Mouse (Mus musculus) embryo, embryonic 10 days (tissue): Measurements from ENCODE around the gene Gm21970.

Source experiments
- DNase-seq: peaks from one replicate; pipeline ENCODE4 v3.0.0-alpha.2; 2015; ENCODE audit warnings: low spot score

Gene Gm21970

DNA sequence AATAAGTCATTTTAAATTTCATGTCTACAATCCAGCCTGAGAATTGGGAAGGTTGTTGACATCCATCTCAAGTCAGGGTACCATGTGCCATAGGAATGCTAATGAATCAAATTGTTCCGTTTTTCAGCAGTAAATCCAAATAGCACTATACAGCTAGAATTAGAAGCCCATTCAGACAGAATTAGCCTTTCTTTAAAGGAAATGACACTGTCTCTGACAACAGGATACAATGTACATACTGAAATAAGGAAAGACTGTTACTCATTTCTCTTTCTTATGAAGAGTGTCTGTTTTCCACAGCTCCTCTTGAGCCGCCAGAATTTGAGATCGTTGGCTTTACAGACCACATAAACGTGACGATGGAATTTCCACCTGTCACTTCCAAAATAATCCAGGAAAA is at the start of gene Gm21970:
Gm21970 (plus strand) TSS at position 301 of the 400 bp plus-strand sequence.
- no peak for DNase-seq

DNA sequence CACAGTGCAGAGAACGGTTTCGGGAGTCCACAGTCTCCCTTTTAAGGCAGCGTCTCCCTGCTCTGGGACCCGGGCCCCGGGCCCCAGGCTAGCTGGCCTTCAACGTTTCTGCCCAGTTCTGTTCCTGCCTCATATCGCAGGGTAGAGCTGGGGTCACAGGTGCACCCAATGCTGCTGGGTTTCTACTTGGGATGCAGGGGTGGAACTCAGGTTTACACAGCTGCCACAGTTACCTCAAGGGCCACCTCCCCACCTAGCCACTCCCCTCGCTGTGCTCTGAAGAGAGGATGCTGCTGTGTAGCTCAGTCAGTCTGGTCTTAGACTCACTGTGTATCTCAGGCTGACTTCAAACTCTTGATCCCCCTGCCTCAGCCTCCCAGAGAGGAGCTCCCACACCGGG is 45.0 kb upstream of the Gm21970 start:
- DNase-seq: no peak

DNA sequence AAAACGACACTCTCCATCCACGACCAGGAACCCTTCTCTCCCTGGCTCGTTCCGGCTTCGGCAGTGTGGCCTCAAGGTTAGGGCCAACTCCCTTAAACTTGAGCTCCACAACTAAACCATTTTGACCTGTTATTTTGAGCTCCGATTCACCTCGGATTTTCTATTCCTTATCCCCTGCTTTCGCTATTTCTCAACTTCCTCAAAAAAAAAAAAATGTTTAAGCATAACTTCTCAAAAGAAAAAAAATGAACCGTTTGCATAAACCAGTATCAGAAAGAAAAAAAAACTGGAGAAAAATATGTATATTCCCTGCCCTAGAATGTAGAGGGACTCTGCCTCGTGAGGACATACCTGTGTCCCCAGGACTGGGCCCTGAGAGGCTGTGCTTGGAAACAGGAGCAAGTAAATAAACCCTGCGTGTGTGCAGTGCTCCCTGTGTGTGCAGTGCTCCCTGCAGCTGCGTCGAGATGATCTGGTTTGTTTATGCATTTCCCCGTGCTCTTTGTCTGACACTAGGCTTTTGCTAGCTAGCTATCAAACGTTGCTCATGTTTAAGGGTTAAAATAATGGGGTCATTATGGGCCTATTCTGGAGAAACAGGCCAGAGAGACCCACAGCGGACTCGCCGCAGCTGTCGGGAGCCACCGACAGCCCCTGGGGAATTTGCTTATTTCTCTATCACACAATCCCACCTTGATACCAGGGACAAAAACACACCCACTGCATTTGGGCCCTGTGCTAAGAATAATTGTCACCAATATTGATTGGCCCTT is 43.8 kb upstream of the Gm21970 start:
- DNase-seq: no peak

DNA sequence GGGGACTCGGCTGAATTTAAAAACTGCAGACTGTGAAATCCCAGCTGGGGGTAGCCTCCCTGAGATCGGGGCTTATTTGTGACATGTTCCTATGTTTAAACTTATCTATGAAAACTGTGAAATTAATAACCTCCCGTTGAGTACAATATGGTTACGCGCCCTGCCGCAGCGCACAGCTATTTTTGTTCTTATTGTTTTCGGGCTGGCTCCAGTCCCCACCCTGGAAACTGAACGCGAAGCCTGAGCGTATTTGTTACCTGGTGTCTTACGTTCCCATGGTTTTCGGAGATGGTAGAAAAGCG is 43.3 kb upstream of the Gm21970 start:
- DNase-seq: no peak

DNA sequence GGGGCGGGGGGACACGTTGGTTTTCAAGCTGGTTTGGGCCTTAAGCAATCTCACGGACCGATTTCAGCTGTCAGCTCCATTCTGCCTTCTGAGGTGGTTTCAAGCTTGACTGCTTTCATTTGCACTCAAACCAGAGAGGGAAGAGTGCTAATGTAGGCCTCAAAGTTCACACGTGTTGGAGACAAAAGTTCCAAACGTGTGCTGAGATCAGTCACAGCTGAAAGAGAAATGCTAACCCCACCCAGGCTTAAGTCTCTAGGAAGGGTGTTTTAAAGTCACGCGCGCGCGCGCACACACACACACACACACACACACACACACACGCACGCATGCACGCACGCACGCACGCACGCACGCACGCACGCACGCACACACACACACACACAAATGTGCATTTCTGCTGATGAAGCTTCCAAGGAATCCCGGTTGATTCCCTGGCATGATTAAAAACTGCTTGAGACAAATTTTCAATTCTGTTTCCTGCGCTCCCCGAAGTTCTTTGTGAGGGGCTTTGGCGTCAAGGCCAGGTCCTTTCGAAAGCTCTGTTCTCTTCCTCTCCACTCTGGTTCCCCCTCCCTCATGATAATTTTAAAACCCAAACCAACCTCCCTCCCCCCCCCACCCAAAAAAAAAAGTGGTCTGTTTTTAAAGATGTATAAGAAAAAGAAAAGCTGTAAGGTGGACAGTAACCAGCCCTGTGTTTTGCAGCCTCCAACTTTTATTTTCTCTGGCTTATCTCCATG is 42.8 kb upstream of the Gm21970 start:
- no peak for DNase-seq

DNA sequence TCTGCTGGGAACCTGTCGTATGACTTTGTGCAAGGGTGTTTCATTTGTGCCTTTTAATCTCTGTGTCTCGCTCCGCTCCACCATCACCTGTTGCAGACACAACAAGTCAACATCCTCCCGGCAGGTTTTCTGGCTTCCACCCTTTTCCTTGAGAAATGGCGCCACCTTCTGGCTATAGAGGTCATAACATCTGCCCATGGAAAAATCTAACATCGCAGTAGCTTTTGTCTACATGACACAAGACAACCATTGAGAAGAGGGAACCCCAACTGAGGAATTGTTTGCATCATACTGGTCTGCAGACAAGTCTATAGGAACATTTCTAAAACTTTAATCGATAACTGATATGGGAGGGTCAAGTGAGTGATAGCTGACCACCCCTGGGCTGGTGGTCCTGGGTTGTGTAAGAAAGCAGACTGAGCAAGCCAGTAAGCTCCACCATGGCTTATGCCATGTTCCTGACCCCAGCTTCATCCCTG is 39.4 kb upstream of the Gm21970 start:
- peak; percentile 77 for DNase-seq

DNA sequence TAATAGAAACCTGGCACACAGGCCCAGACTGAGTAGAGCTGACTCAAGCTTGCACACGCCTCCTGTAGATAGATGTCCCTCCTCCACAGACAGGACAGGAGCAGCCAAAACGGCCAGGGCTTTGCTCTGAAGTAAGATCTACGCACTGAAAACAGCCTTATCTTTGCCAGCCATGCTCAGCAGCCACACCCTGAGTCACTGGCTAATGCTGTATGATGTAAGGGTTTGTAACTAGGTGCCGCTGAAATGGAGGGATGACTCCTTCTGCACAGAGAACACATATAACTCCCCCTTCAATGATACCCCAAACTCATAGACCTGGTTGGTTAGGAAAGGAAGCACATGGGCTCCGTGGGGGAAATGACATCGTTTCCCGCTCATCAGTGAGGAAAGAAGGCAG is 38.8 kb upstream of the Gm21970 start:
- DNase-seq: no peak

DNA sequence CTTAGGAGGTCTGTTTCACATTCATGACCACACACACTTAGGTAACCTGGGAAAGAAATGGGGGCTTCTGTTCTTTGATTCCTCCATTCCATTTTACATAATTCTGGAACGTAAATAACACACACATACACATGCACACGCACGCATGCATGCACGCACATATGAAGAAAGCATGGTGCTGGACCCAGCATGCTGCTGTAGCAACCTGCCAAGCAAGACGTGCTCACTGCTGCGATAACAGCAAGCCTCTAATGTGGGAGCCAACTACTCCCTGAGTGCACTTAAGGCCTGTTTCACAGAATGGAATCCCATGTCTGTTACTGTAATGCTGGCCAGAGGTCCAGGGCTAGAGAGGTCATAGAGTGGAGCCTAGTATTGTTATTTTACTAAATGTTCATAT is 38.3 kb upstream of the Gm21970 start:
- DNase-seq: no peak

DNA sequence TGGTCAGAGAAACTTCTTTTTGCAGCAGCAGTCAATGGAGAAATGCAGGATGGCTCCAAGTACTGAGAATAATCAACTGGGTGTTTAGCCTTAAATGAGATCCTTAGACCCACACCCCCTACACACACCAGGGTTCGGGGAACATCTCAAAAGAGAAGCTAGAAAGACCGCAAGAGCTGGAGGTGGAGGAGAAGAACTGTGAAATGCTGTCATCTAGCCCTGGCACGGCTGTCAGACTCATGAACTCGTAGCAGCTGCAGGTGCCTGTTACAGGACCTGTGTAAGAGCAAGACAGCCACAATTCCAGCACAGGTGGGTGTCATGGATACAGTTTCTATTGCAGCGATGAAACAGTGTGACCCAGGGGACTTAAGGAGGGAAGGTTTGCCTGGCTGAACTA is 37.9 kb upstream of the Gm21970 start:
- no peak for DNase-seq

DNA sequence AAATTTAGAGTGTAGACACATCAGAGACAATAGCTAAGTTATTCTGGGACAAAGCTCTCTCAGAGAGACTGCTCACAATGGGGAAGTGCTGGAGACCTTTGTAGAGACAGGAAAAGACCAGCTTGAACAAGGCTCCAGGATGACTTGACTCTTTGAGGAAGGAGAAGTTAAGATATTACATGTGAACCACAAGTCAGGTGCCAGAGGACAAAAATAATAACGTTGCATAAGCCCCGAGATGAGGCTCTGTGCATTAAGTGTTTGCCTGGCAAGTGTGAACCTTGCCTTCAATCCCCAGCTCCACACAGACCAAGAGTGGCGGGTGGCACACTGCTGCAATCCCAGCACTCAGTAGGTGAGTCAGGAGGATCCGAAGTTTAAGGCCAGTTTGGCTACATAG is 36.9 kb upstream of the Gm21970 start:
- no peak for DNase-seq

DNA sequence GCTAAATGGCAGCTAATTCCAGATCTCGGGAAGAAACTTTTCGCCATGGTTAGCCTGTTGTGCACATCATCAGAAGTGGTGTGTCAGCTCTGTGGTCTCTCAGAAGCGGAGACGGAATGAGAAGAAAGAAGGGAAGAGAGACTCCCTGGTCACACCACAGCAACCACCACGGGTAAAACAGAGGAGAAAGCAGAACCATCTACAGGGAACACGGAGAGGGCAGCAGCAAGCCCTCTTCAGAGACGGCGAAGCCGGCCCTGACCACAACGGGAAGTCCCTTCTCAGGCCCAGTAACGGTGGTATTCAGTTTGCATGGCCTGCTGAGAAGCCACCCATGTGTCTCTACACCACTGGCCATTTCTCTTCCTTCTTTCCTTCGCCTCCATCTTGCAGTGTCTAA is 36.4 kb upstream of the Gm21970 start:
- no peak for DNase-seq

DNA sequence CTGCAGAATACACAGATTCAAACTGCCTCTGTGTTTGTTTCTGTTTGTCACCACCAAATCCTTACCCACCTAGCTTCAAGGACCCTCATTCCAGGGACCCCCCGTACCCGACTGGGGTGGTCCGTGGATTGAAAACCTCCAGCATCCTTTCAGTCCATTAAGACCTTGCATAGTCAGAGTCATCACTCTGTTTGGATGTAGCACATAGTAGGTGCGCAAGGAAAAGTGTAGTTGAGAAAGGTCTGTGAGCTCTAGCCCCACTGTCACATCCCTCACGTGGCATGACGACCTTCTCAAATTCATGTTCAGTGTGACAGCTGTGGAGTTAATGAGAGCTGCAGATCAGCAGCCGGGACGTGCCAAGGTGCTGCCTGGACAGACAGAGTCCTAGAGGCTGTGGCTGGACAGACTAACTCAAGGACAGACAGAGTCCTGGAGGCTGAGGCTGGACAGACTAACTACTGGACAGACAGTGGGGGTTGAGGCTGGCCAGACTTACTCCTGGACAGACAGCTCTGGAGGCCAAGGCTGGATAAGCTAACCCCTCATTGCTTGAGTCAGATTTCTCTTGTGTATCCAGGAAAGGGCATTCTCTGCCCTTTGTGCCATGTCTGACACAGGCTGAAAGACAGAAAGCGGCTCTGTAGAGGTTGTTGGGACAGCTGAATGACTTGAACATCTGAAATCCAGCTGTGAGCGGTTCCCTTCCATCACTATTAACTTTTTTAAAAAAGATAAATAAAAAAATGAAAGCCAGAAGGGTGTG is 34.6 kb upstream of the Gm21970 start:
- DNase-seq: no peak

DNA sequence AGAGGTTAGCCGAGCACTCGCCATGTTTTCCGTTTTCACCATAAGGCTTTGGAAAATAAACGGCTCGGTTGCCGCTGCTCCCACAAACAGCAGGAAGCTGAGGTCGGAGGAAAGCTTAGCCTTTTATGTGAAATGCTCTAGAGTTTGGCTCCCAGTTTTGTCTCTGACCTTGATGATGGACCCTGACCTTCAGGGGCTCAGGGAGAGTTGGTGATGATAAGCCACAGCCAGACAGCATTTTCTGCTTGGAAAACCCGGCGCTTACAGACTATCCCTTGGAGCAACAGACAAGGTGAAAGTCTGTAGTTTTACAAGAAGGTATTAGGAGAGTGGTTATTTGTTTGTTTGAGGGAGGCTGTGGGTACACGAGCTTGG is 34.0 kb upstream of the Gm21970 start:
- no peak for DNase-seq

DNA sequence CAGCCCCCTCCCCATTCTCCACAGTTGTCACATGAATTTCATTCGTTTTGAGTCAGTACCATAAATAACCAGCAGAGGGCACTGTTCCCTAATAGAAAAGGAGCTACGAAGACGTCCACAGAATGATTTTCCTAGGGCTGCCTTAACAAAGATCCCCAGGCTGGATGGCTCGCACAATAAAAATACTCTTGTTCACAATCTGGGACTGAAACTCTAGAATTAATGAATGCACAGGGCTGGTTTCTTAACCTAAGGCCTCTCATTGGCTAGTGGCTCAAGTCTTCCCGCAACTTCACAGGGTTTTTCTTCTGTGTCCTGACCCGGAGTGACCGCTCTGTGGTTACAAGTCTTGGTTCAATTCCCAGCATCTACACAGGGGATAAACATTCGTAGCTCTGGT is 33.0 kb upstream of the Gm21970 start:
- peak; percentile 82 for DNase-seq

DNA sequence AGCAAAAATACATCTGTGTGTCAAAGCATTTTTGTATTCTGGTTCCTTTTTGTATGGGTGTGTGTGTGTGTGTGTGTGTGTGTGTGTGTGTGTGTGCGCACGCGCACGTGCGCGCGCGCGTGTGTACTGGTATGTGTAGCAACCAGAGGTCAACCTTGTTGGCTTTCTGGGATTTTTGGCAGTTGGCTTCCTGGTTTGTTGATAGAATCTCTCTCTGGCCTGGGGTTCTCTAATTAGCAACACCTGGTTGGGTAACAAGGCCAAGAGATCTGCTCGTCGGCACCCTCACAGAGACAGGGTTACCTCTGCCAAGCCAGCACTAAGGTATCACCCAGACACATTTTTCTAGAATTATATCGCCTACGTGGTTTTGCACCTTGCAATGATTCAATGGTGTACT is 32.0 kb upstream of the Gm21970 start:
- no peak for DNase-seq

DNA sequence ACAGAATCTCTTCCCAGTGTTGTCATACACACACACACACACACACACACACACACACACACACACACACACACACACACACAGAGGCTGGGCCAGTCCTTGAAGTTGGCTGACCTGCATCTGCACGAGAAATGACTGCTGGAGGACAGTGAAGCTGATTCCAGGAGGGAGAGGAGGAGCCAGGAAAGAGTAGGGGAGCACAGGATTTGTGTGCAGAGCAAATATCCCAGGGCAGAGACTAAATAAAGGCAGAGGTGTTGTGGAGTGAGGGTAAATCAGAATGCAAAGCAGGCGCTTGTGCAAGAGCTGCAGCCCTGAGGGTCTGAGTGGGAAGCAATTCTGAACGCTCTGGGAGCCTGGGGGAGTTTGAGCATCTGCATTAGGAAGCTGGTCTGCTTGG is 31.4 kb upstream of the Gm21970 start:
- DNase-seq: no peak

DNA sequence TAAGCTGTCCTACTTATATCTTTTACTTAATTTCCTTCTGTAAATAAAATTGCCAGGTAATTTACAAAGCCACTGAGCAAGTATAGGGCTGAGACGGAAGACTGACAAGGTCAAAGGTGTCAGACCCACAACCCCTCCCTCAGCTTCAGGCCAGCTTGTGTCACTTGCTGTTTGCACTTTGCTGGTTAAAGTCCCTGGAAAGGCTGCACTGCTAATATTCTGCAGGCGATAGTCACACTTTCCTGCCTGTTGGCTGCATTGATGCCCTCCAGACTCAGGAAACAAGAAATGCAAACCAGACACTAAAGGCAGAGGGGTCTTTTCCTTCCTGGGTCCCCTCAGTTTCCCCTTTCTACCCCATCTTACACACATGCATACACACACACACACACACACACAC is 29.5 kb upstream of the Gm21970 start:
- no peak for DNase-seq

DNA sequence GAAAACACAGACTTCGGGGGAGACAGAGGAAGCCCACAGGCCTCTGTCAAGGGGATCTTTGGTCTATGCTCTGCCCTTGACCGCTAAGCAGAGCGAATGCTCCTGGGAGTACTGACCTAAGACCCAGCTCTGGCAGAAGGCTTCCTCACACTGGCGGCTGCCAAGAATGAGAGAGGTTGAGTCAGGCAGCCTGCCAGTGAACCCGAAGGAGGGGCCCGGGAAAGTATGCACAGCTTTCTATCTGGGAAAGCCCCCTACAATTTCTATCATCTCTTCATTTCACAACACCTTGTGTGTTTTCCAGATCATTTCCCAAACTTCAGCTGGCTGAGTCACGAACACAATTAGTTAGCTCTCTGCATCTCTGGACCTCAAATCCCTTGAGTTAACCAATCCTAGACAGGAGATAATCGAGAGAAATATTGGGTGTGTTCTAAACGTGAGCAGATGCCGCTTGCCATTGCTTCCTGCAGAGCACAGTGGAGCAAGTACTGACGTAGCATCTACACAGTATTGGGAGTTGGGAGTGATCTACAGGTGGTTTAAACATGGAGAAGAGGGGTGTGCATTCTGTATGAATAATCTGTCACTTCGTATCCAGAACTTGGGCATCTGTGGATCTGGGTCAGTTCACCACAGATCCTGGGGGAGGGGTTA is 28.8 kb upstream of the Gm21970 start:
- no peak for DNase-seq

DNA sequence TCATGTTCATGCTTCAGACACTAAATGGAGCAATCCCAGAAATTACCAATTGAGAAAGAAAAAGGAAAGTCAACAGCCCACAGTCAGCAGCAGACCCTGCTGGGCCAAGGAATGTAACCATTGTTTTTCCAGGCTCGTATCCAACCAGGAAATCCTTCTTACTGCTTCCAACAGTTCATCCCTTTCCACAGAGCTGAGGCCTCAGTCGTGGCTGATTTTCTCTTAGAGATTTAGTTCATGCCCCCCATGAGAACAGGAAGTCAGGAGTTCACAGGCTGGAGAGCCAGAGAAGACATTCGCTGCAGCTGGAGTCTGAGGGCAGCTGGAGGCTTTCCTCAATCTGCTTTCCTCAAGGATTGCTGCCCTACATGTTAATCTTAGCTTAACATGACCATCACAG is 28.0 kb upstream of the Gm21970 start:
- no peak for DNase-seq

DNA sequence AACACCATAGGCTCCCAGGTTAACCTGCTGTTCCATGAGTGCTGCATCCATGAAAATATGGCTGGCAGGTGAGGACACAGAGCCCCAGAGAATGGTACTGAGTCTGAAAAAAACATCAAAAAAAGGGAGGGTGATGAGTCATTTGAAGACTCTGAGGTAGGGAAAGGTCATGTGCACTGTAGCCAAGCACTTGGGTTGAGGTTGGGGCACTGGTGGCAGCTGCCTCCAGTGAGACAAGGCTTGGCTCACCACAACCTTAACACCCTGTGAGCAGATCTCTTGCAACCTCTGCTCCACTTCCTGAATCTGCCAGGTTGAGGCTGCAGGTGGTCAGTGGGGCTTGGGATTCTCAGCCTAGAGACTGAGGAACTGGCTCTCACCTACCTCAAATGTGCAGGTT is 25.0 kb upstream of the Gm21970 start:
- no peak for DNase-seq

DNA sequence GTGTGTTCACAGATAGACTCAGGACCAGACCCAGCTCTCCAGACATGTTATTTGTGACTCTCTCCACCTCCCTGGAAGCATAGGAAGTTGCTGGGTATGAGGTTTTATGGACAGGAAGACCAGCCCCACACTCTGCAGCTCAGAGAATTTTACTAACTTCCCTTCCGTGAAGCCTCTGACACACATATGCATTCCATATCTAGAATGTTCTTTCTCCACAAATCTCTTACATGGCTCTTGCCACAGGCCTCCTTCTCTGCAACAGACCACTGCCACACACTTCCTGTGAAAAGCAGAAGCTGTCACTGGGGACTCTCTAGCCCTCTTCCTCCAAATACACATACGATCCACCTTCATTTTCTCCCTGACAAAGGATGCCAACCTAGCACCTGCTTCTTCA is 24.5 kb upstream of the Gm21970 start:
- no peak for DNase-seq
